Mouse (Mus musculus): ENCODE measurements around the gene Gnpat. TPM values are rescaled to one million over a fixed set of nuclear protein-coding genes. Genes with fewer than 3 reads are reported as not detected.

Gene Gnpat
- polyA plus RNA-seq, 1 experiment from 2014 or later = 94.8 TPM

GRCm38 (mm10) chr8:124905482-124905881 lies 42.6 kb downstream of the Gnpat start:
- H3K27ac ChIP-seq (replicated peaks) = no peak overlapping the region
- peaks cover 95% of the 10 kb centered on the region for H3K36me3 ChIP-seq
- H3K4me1 ChIP-seq = peaks cover 13% of the 10 kb centered on the region
- ATAC-seq (ENCODE audit: extremely low read depth, insufficient number of reproducible peaks, low FRiP score, low TSS enrichment) = no peak
- no peaks in the 10 kb centered on the region for H3K9me3 ChIP-seq
- H3K4me2 ChIP-seq = no peak overlapping the region
- H3K27me3 ChIP-seq (replicated peaks) = no peaks in the 10 kb centered on the region
- no peak overlapping the region for H3K4me3 ChIP-seq
- 86% methylated on average over 2 of the region's 2 CpGs for WGBS
- H3K9ac ChIP-seq = no peak overlapping the region

GRCm38 (mm10) chr8:124909936-124910335 lies 47.1 kb downstream of the Gnpat start:
- 65% methylated on average over 16 of the region's 16 CpGs for WGBS
- H3K27ac ChIP-seq (replicated peaks) = peak overlapping the region; percentile 52; the same call in 1 of the 2 replicates
- H3K36me3 ChIP-seq = peaks cover 99% of the 10 kb centered on the region
- no peak for ATAC-seq (ENCODE audit: extremely low read depth, insufficient number of reproducible peaks, low FRiP score, low TSS enrichment)
- H3K9ac ChIP-seq = no peak overlapping the region
- peaks cover 6% of the 10 kb centered on the region; the same call in 1 of the 2 replicates for H3K9me3 ChIP-seq
- no peak overlapping the region for H3K4me3 ChIP-seq
- no peaks in the 10 kb centered on the region for H3K27me3 ChIP-seq (replicated peaks)
- H3K4me1 ChIP-seq = peaks cover 21% of the 10 kb centered on the region
- no peak overlapping the region for H3K4me2 ChIP-seq

GRCm38 (mm10) chr8:124910349-124910748 lies 47.5 kb downstream of the Gnpat start:
- Histone ChIP-seq H3K4me2 (no peak overlapping the region), H3K9me3 (peaks cover 6% of the 10 kb centered on the region; the same call in 1 of the 2 replicates), H3K4me1 (peaks cover 21% of the 10 kb centered on the region), H3K27ac (replicated peaks) (peak overlapping the region; percentile 41; the same call in 1 of the 2 replicates), H3K4me3 (no peak overlapping the region), H3K36me3 (peaks cover 99% of the 10 kb centered on the region), H3K9ac (no peak overlapping the region), H3K27me3 (replicated peaks) (no peaks in the 10 kb centered on the region)
- ATAC-seq (ENCODE audit: extremely low read depth, insufficient number of reproducible peaks, low FRiP score, low TSS enrichment) = no peak
- 66% methylated on average over 10 of the region's 10 CpGs for WGBS

GRCm38 (mm10) chr8:124911938-124912872 lies 49.4 kb downstream of the Gnpat start:
- Histone ChIP-seq H3K4me3 (no peak overlapping the region), H3K4me1 (peaks cover 37% of the 10 kb centered on the region), H3K9me3 (peaks cover 6% of the 10 kb centered on the region; the same call in 1 of the 2 replicates), H3K4me2 (no peak overlapping the region), H3K9ac (no peak overlapping the region), H3K27me3 (replicated peaks) (no peaks in the 10 kb centered on the region), H3K36me3 (peaks cover 85% of the 10 kb centered on the region), H3K27ac (replicated peaks) (no peak overlapping the region)
- 67% methylated on average over 17 of the region's 17 CpGs for WGBS
- no peak for ATAC-seq (ENCODE audit: extremely low read depth, insufficient number of reproducible peaks, low FRiP score, low TSS enrichment)

DNA sequence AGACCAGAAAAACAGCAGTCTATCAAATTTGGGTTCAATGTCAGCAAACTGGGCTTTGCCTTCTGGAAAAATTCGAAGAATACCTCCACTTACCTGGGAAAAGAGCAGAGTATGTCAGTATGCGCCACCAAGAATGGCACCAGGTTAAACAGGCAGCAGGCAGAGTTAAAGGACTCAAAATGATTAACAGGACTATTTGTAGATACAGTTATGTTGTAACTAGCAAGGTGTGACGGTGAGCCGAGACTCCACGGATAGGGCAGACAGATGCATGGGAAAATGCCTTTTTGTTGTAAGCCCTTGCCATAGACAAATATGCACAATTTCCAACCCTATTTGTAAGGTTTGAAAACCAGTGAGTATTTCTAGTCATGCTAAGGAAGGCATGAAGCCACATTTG lies 51.2 kb downstream of the Gnpat start:
- Histone ChIP-seq H3K27ac (replicated peaks) (no peak overlapping the region), H3K4me2 (no peak overlapping the region), H3K36me3 (peaks cover 66% of the 10 kb centered on the region), H3K9ac (no peak overlapping the region), H3K4me1 (peaks cover 53% of the 10 kb centered on the region), H3K9me3 (peaks cover 6% of the 10 kb centered on the region; the same call in 1 of the 2 replicates), H3K27me3 (replicated peaks) (no peaks in the 10 kb centered on the region), H3K4me3 (no peak overlapping the region)
- WGBS = 87% methylated on average over 5 of the region's 5 CpGs
- no peak for ATAC-seq (ENCODE audit: extremely low read depth, insufficient number of reproducible peaks, low FRiP score, low TSS enrichment)

GRCm38 (mm10) chr8:124917741-124918484 lies 55.1 kb downstream of the Gnpat start:
- Histone ChIP-seq H3K9ac (no peak overlapping the region), H3K27ac (replicated peaks) (no peak overlapping the region; the same call in 1 of the 2 replicates), H3K4me3 (no peak overlapping the region), H3K9me3 (peaks cover 6% of the 10 kb centered on the region; the same call in 1 of the 2 replicates), H3K27me3 (replicated peaks) (no peaks in the 10 kb centered on the region), H3K4me2 (no peak overlapping the region), H3K36me3 (peaks cover 29% of the 10 kb centered on the region), H3K4me1 (peaks cover 63% of the 10 kb centered on the region)
- WGBS = 77% methylated on average over 18 of the region's 18 CpGs
- ATAC-seq (ENCODE audit: extremely low read depth, insufficient number of reproducible peaks, low FRiP score, low TSS enrichment) = no peak

DNA sequence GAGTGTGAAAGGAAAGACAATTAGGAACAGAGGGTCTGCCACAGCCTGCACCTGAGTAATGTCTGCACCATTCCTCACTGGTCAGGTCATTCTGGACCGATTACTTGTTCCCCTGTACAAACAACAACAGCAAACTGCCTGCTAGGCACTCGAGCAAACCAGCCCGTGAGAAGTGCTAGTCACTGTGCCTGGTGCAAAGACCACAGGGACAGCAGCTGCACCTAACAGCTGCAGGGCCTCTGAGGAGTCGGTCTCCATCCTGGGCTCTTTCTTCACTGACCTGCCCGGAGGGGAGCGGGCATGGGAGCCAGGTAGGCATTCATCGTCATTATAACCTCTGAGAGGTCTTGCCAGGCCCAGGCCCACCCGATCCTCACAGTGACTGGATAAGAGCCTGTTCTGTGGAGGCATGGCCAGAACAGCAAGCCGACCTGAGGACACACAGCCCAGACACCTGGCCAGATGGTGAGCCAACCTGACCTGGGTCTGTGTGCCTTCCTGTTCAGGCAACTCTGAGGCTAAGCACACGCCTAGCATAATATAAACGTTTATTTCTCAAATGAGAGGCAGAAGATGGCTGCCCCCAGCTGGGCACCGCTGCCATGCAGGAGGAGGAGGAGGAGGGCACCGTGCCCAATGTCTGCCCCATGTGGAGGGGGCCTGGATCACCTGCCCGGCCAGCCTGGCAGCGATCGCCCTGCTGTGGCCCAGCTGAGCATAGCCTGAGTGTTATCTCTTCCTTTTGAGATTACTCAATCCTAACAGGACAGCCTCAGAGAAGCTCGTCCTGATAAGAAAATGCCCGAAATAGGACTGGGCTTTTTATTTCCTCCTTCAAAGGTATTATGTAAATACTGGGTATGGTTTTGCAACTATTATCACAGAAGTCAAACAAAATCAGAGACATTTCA lies 58.8 kb downstream of the Gnpat start:
- 41% methylated on average over 18 of the region's 18 CpGs for WGBS
- Histone ChIP-seq H3K4me3 (peak overlapping the region; percentile 8; the same call in 1 of the 2 replicates), H3K4me2 (peak overlapping the region; percentile 49), H3K36me3 (peaks cover 10% of the 10 kb centered on the region), H3K9me3 (no peaks in the 10 kb centered on the region), H3K9ac (peak overlapping the region; percentile 55), H3K27me3 (replicated peaks) (no peaks in the 10 kb centered on the region), H3K4me1 (peaks cover 88% of the 10 kb centered on the region), H3K27ac (replicated peaks) (peak overlapping the region; percentile 60)
- no peak for ATAC-seq (ENCODE audit: extremely low read depth, insufficient number of reproducible peaks, low FRiP score, low TSS enrichment)

DNA sequence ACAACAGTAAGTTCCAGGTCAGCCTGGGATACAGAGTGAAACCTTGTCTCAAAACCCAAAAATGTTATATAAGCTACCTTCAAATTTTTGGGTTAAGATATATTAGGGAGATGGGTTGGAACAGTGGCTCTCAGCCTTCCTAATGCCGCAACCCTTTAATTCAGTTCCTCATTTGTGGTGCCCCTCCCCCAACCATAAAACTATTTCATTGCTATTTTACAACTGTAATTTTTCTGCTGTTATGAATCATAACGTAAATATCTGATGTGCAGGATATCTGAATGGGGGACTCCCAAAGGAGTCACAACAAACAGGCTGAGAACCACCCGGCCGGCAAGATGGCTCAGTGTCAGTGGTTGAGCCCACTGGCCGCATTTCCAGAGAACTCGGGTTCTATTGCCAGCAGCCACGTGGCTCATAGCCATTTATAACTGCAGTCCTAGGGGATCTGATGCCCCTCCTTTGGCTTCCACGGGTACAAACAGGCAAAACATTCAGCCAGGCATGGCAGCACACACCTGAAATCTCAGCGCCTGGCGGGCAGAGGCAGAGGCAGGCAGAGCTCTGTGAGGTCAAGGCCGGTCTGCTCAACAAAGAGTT lies 59.8 kb downstream of the Gnpat start:
- peaks cover 88% of the 10 kb centered on the region for H3K4me1 ChIP-seq
- 0 out of 2 replicates have a peak overlapping the region, but pooled peaks have one; percentile 55 for H3K9ac ChIP-seq
- peak overlapping the region; percentile 60 for H3K27ac ChIP-seq (replicated peaks)
- no peaks in the 10 kb centered on the region for H3K27me3 ChIP-seq (replicated peaks)
- H3K9me3 ChIP-seq = no peaks in the 10 kb centered on the region
- H3K4me2 ChIP-seq = peak overlapping the region; percentile 49; the same call in 1 of the 2 replicates
- 71% methylated on average over 11 of the region's 11 CpGs for WGBS
- H3K4me3 ChIP-seq = peak overlapping the region; percentile 8; the same call in 1 of the 2 replicates
- no peak for ATAC-seq (ENCODE audit: extremely low read depth, insufficient number of reproducible peaks, low FRiP score, low TSS enrichment)
- peaks cover 10% of the 10 kb centered on the region for H3K36me3 ChIP-seq

GRCm38 (mm10) chr8:124923971-124924652 lies 61.3 kb downstream of the Gnpat start:
- WGBS = 84% methylated on average over 15 of the region's 15 CpGs
- Histone ChIP-seq H3K9me3 (no peaks in the 10 kb centered on the region), H3K9ac (no peak overlapping the region), H3K4me1 (peaks cover 88% of the 10 kb centered on the region), H3K27me3 (replicated peaks) (no peaks in the 10 kb centered on the region), H3K36me3 (peaks cover 16% of the 10 kb centered on the region), H3K4me3 (no peak overlapping the region), H3K4me2 (no peak overlapping the region), H3K27ac (replicated peaks) (peak overlapping the region; percentile 25; the same call in 1 of the 2 replicates)
- ATAC-seq (ENCODE audit: extremely low read depth, insufficient number of reproducible peaks, low FRiP score, low TSS enrichment) = no peak

Data from heart, embryonic 13.5 days (tissue).